Mouse (Mus musculus) lung, embryonic 14.5 days (tissue): ENCODE data around the gene Cdh13. TPM values are rescaled to one million over a fixed set of nuclear protein-coding genes. Genes with fewer than 3 reads are reported as not detected.

ENCODE experiments used
- ATAC-seq: fragments of 200-750 bp; cut with Nextera tagmentation; 2 replicates; pipeline ENCODE4 v1.8.0; 2017; ENCODE audit warnings: mild to moderate bottlenecking, moderate TSS enrichment, moderate library complexity; ENCODE audit not compliant: insufficient read depth
- DNase-seq: peaks from one replicate; pipeline ENCODE4 v3.0.0-alpha.2; 2015
- H3K27ac ChIP-seq: fragments of 300-500 bp; sonication (generic); 2 replicates; pipeline ENCODE4 v1.5.1; 2014; ENCODE audit warnings: low read depth, mild to moderate bottlenecking, moderate library complexity
- H3K27me3 ChIP-seq: fragments of 300-500 bp; sonication (generic); 2 replicates; pipeline ENCODE4 v1.6.1; 2014; ENCODE audit warnings: low read length, control low read depth; ENCODE audit not compliant: insufficient read depth
- H3K36me3 ChIP-seq: fragments of 300-500 bp; sonication (generic); 2 replicates; pipeline ENCODE4 v1.6.1; 2014; ENCODE audit warnings: control low read depth; ENCODE audit not compliant: insufficient read depth
- H3K4me1 ChIP-seq: fragments of 300-500 bp; sonication (generic); 2 replicates; pipeline ENCODE4 v1.6.1; 2014; ENCODE audit warnings: antibody characterized with exemption, control low read depth; ENCODE audit not compliant: insufficient read depth
- H3K4me2 ChIP-seq: fragments of 300-500 bp; sonication (generic); 2 replicates; pipeline ENCODE4 v1.6.1; 2014; ENCODE audit warnings: mild to moderate bottlenecking
- H3K4me3 ChIP-seq: fragments of 300-500 bp; sonication (generic); 2 replicates; pipeline ENCODE4 v1.5.1; 2014; ENCODE audit warnings: low read depth, low read length
- H3K9ac ChIP-seq: fragments of 300-500 bp; sonication (generic); 2 replicates; pipeline ENCODE4 v1.6.1; 2014
- H3K9me3 ChIP-seq: fragments of 300-500 bp; sonication (generic); 2 replicates; pipeline ENCODE4 v1.6.1; 2016; ENCODE audit warnings: low read depth, low read length, control low read depth
- CTCF ChIP-seq: IDR thresholded peaks from 2 replicates; pipeline ENCODE4 v1.5.1; 2016; ENCODE audit warnings: antibody characterized with exemption, low read depth
- WGBS: fragments of 180-500 bp; shearing (Covaris S2); extraction: QIAGEN DNeasy Blood & Tissue Kit; methylation state at CpG from one replicate; pipeline ENCODE4 v1.1.7; 2014; 5-methylcytosine and 5-hydroxymethylcytosine counted together
- polyA plus RNA-seq: library from polyadenylated mRNA; unstranded; fragments of >200 nt; fragmentation: Nextera tagmentation; extraction: Ambion mirVana; gene quantifications from 2 replicates; pipeline ENCODE4 v1.2.1, GENCODE M21; 2014

Cdh13 gene
- polyA plus RNA-seq, 1 experiment from 2014 or later = 1.2 TPM

DNA sequence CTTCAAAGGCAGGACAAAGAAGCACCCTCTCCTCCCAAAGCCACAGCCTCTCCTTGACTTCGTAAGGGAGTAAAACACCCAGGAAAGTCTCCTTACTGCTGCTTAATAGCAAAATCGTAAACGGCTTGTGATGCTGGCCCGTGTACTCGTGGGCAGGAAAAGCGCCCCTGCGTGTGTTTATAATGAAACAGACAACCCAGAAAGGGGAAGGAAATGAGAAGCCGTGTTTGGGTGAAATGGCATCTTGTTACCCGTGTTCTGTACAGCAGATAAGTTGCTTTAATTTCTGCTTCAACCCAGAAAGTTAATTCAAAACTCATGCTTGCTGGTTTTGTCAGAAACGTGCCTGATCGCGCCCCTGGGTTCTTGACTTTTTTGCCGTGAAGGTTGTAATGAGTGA is 837.7 kb downstream of the Cdh13 start:
- no peak for ATAC-seq
- H3K9ac ChIP-seq = no peak overlapping the region
- no peaks in the 10 kb centered on the region for H3K27me3 ChIP-seq
- TF ChIP-seq CTCF = no peak
- no peak overlapping the region for H3K4me3 ChIP-seq
- WGBS = 62% methylated on average over 13 of the region's 13 CpGs
- H3K9me3 ChIP-seq = no peaks in the 10 kb centered on the region
- no peaks in the 10 kb centered on the region for H3K4me1 ChIP-seq
- DNase-seq = no peak
- H3K27ac ChIP-seq = no peak overlapping the region
- no peak overlapping the region for H3K4me2 ChIP-seq
- no peaks in the 10 kb centered on the region for H3K36me3 ChIP-seq

DNA sequence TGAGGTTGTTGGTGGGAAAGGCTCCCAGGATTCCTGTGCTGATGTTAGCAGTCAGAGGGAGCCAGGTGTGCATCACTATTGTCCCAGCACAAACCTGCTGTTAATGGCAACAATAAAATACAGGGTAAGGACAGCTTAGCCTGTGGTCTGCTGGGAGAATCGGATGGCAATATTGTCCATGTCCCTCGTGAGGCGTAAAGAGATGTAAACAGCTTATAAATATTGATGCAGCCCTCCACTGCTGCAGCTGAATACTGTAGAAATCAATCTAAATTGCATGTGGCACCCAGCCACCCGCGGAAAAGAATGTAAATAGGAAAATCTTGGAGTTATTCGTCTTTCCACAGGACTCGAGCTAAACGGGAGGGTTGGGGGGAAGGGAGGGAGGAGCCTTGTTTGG is 844.3 kb downstream of the Cdh13 start:
- Histone ChIP-seq H3K9me3 (no peaks in the 10 kb centered on the region), H3K27me3 (no peaks in the 10 kb centered on the region), H3K27ac (no peak overlapping the region), H3K4me3 (no peak overlapping the region), H3K4me2 (no peak overlapping the region), H3K4me1 (no peaks in the 10 kb centered on the region), H3K36me3 (no peaks in the 10 kb centered on the region), H3K9ac (no peak overlapping the region)
- 46% methylated on average over 8 of the region's 8 CpGs for WGBS
- DNase-seq = peak; percentile 6
- TF ChIP-seq CTCF = no peak
- no peak for ATAC-seq

- Histone ChIP-seq H3K27ac (no peak overlapping the region), H3K4me3 (no peak overlapping the region), H3K36me3 (no peaks in the 10 kb centered on the region), H3K9me3 (no peaks in the 10 kb centered on the region), H3K4me1 (no peaks in the 10 kb centered on the region), H3K4me2 (no peak overlapping the region), H3K9ac (no peak overlapping the region), H3K27me3 (no peaks in the 10 kb centered on the region)
- ATAC-seq (no peak), DNase-seq (no peak)
- no peak for TF ChIP-seq CTCF
- WGBS = 56% methylated on average over 3 of the region's 3 CpGs
Measured at GRCm38 (mm10) chr8:119128266-119128665, 844.7 kb downstream of the Cdh13 start.

GRCm38 (mm10) chr8:119156454-119156921 is 873.0 kb downstream of the Cdh13 start:
- Histone ChIP-seq H3K4me2 (no peak overlapping the region), H3K9me3 (no peaks in the 10 kb centered on the region), H3K27me3 (no peaks in the 10 kb centered on the region), H3K27ac (no peak overlapping the region), H3K4me3 (no peak overlapping the region), H3K4me1 (no peaks in the 10 kb centered on the region), H3K9ac (no peak overlapping the region), H3K36me3 (no peaks in the 10 kb centered on the region)
- ATAC-seq (no peak), DNase-seq (no peak)
- TF ChIP-seq CTCF = no peak
- 42% methylated on average over 6 of the region's 6 CpGs for WGBS

- TF ChIP-seq CTCF = no peak
- Histone ChIP-seq H3K4me3 (no peak overlapping the region), H3K9ac (no peak overlapping the region), H3K9me3 (no peaks in the 10 kb centered on the region), H3K27me3 (no peaks in the 10 kb centered on the region), H3K36me3 (no peaks in the 10 kb centered on the region), H3K4me1 (no peaks in the 10 kb centered on the region), H3K4me2 (no peak overlapping the region), H3K27ac (no peak overlapping the region)
- no peak for DNase-seq
- no peak for ATAC-seq
- WGBS = 63% methylated on average over 5 of the region's 5 CpGs
Measured at GRCm38 (mm10) chr8:119158628-119159027, 875.1 kb downstream of the Cdh13 start.

DNA sequence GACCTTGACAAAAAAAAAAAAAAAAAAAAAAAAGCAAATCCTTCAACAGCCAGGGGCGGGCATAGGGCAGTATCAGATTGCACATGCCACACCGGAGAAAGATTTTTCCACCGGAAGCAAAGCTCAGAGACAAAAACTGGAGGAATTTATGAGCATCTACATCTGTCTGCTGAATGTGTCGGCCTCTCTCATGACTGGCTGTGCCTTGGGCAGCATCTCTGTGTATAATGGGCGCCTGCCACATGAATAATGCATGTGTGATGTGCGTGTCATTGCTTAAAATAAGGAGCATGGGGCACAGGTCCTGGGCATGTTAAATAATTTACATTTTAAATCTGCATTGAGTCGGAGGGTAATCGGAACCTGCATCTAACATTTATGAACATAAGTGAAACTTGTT is 876.3 kb downstream of the Cdh13 start:
- TF ChIP-seq CTCF = no peak
- Histone ChIP-seq H3K9me3 (no peaks in the 10 kb centered on the region), H3K4me2 (no peak overlapping the region), H3K27ac (no peak overlapping the region), H3K4me3 (no peak overlapping the region), H3K9ac (no peak overlapping the region), H3K36me3 (no peaks in the 10 kb centered on the region), H3K4me1 (no peaks in the 10 kb centered on the region), H3K27me3 (no peaks in the 10 kb centered on the region)
- ATAC-seq = no peak
- DNase-seq = no peak
- WGBS = 52% methylated on average over 8 of the region's 8 CpGs

DNA sequence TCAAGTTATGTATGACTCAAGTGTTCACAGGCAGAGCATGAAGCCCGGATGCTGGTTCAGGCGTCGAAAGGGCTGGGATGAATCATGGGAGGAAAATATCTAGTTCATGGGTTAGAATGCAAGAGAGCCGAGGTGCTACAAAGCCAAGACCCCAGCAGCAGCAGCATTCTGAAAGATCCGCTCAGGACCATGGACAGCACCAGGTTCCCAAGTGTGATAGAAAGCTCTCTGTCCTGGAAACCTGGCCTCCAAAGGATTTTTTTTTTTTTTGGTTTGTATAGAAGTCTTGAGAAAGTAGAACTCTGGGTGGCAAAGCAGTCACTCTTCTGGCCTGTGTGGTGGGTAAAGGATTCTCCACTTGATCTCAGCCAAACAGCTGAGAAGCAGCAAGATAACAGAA is 880.5 kb downstream of the Cdh13 start:
- no peak overlapping the region for H3K4me3 ChIP-seq
- 51% methylated on average over 5 of the region's 5 CpGs for WGBS
- DNase-seq (peak; percentile 85), ATAC-seq (no peak)
- no peak overlapping the region for H3K27ac ChIP-seq
- H3K4me1 ChIP-seq = no peaks in the 10 kb centered on the region
- H3K27me3 ChIP-seq = no peaks in the 10 kb centered on the region
- TF ChIP-seq CTCF = no peak
- H3K9me3 ChIP-seq = no peaks in the 10 kb centered on the region
- H3K36me3 ChIP-seq = no peaks in the 10 kb centered on the region
- H3K4me2 ChIP-seq = no peak overlapping the region
- H3K9ac ChIP-seq = no peak overlapping the region
